Mouse (Mus musculus) intestine, embryonic 16.5 days (tissue): ENCODE data around the gene Lmln. TPM values are rescaled to one million over a fixed set of nuclear protein-coding genes. Genes with fewer than 3 reads are reported as not detected.
A peak's percentile ranks its signal among the peaks of the same experiment; 100 is the strongest.

Source experiments
- ATAC-seq: fragments of 200-750 bp; cut with Nextera tagmentation; 2 replicates; pipeline ENCODE4 v1.8.0; 2017; ENCODE audit warnings: moderate TSS enrichment, moderate library complexity
- H3K27ac ChIP-seq: fragments of 300-500 bp; sonication (generic); 2 replicates; pipeline ENCODE4 v1.5.1; 2014; ENCODE audit warnings: mild to moderate bottlenecking, low read length
- H3K27me3 ChIP-seq: fragments of 300-500 bp; sonication (generic); replicated peaks from 2 replicates; pipeline ENCODE4 v1.6.1; 2014; ENCODE audit warnings: low read length, control low read depth, mixed read lengths; ENCODE audit not compliant: control insufficient read depth, insufficient read depth
- H3K36me3 ChIP-seq: fragments of 300-500 bp; sonication (generic); 2 replicates; pipeline ENCODE4 v1.6.1; 2014; ENCODE audit warnings: low read length, control low read depth; ENCODE audit not compliant: control insufficient read depth, insufficient read depth
- H3K4me1 ChIP-seq: fragments of 300-500 bp; sonication (generic); 2 replicates; pipeline ENCODE4 v1.6.1; 2014; ENCODE audit warnings: low read length, control low read depth, mixed read lengths; ENCODE audit not compliant: control insufficient read depth, insufficient read depth
- H3K4me2 ChIP-seq: fragments of 300-500 bp; sonication (generic); 2 replicates; pipeline ENCODE4 v1.6.1; 2014; ENCODE audit warnings: low read depth, low read length, control low read depth
- H3K4me3 ChIP-seq: fragments of 300-500 bp; sonication (generic); 2 replicates; pipeline ENCODE4 v1.5.1; 2014; ENCODE audit warnings: mild to moderate bottlenecking, low read length
- H3K9ac ChIP-seq: fragments of 300-500 bp; sonication (generic); 2 replicates; pipeline ENCODE4 v1.6.1; 2014; ENCODE audit warnings: low read depth, low read length
- H3K9me3 ChIP-seq: fragments of 300-500 bp; sonication (generic); 2 replicates; pipeline ENCODE4 v1.6.1; 2016; ENCODE audit warnings: low read length, control low read depth; ENCODE audit not compliant: control insufficient read depth
- WGBS: fragments of 180-500 bp; shearing (Covaris S2); extraction: QIAGEN DNeasy Blood & Tissue Kit; methylation state at CpG from one replicate; pipeline ENCODE4 v1.1.7; 2014; 5-methylcytosine and 5-hydroxymethylcytosine counted together
- polyA plus RNA-seq: library from polyadenylated mRNA; unstranded; fragments of >200 nt; fragmentation: Nextera tagmentation; extraction: Ambion mirVana; gene quantifications from 2 replicates; pipeline ENCODE4 v1.2.1, GENCODE M21; 2015

The Lmln gene
- polyA plus RNA-seq, 1 experiment from 2014 or later = 1.8 TPM

- no peak for ATAC-seq
Measured at GRCm38 (mm10) chr16:33063267-33063666, 946 bp downstream of the Lmln start.

GRCm38 (mm10) chr16:33064636-33065035 lies 2.3 kb downstream of the Lmln start:
- Histone ChIP-seq H3K4me1 (peaks cover 6% of the 10 kb centered on the region; the same call in 1 of the 2 replicates), H3K9me3 (no peaks in the 10 kb centered on the region), H3K9ac (no peak overlapping the region), H3K4me3 (no peak overlapping the region), H3K27ac (no peak overlapping the region), H3K4me2 (no peak overlapping the region), H3K27me3 (no peaks in the 10 kb centered on the region), H3K36me3 (peaks cover 2% of the 10 kb centered on the region; the same call in 1 of the 2 replicates)
- no peak for ATAC-seq
- 76% methylated on average over 9 of the region's 9 CpGs for WGBS

More at GRCm38 (mm10) chr16:33063267-33063666, 946 bp downstream of the Lmln start:
- Histone ChIP-seq H3K9me3 (no peaks in the 10 kb centered on the region), H3K4me1 (peaks cover 17% of the 10 kb centered on the region), H3K27ac (no peak overlapping the region; the same call in 1 of the 2 replicates), H3K36me3 (peaks cover 14% of the 10 kb centered on the region), H3K4me2 (peak overlapping the region; percentile 65), H3K9ac (peak overlapping the region; percentile 70), H3K27me3 (no peaks in the 10 kb centered on the region), H3K4me3 (peak overlapping the region; percentile 81)
- WGBS = 21% methylated on average over 7 of the region's 7 CpGs

- Histone ChIP-seq H3K4me2 (no peak overlapping the region), H3K4me1 (no peaks in the 10 kb centered on the region)
Measured at GRCm38 (mm10) chr16:33070928-33071327, 8.6 kb downstream of the Lmln start.

GRCm38 (mm10) chr16:33072871-33073557 lies 10.7 kb downstream of the Lmln start:
- H3K36me3 ChIP-seq = no peaks in the 10 kb centered on the region; the same call in 1 of the 2 replicates
- H3K4me1 ChIP-seq = no peaks in the 10 kb centered on the region
- H3K9me3 ChIP-seq = no peaks in the 10 kb centered on the region
- H3K27ac ChIP-seq = no peak overlapping the region
- H3K4me2 ChIP-seq = no peak overlapping the region
- 81% methylated on average over 6 of the region's 6 CpGs for WGBS
- no peak for ATAC-seq
- H3K27me3 ChIP-seq = no peaks in the 10 kb centered on the region
- H3K9ac ChIP-seq = no peak overlapping the region
- H3K4me3 ChIP-seq = no peak overlapping the region

More at GRCm38 (mm10) chr16:33070928-33071327, 8.6 kb downstream of the Lmln start:
- no peaks in the 10 kb centered on the region for H3K9me3 ChIP-seq
- no peak overlapping the region for H3K27ac ChIP-seq
- ATAC-seq = no peak
- no peak overlapping the region for H3K9ac ChIP-seq
- no peaks in the 10 kb centered on the region for H3K27me3 ChIP-seq
- no peak overlapping the region for H3K4me3 ChIP-seq
- H3K36me3 ChIP-seq = no peaks in the 10 kb centered on the region; the same call in 1 of the 2 replicates

- ATAC-seq = no peak
- no peaks in the 10 kb centered on the region for H3K9me3 ChIP-seq
- no peak overlapping the region for H3K4me2 ChIP-seq
- no peak overlapping the region for H3K9ac ChIP-seq
- no peaks in the 10 kb centered on the region for H3K27me3 ChIP-seq
- WGBS = 75% methylated on average over 5 of the region's 5 CpGs
- no peak overlapping the region for H3K4me3 ChIP-seq
- H3K27ac ChIP-seq = no peak overlapping the region
- H3K4me1 ChIP-seq = no peaks in the 10 kb centered on the region
- no peaks in the 10 kb centered on the region; the same call in 1 of the 2 replicates for H3K36me3 ChIP-seq
Measured at GRCm38 (mm10) chr16:33074967-33075366, 12.6 kb downstream of the Lmln start.

GRCm38 (mm10) chr16:33076078-33076477 lies 13.8 kb downstream of the Lmln start:
- no peak for ATAC-seq
- Histone ChIP-seq H3K27me3 (no peaks in the 10 kb centered on the region), H3K4me2 (no peak overlapping the region), H3K4me3 (no peak overlapping the region), H3K9me3 (no peaks in the 10 kb centered on the region), H3K27ac (no peak overlapping the region), H3K36me3 (no peaks in the 10 kb centered on the region; the same call in 1 of the 2 replicates), H3K4me1 (no peaks in the 10 kb centered on the region), H3K9ac (no peak overlapping the region)
- 53% methylated on average over 6 of the region's 6 CpGs for WGBS

GRCm38 (mm10) chr16:33077069-33077627 lies 14.8 kb downstream of the Lmln start:
- ATAC-seq = no peak
- Histone ChIP-seq H3K27me3 (no peaks in the 10 kb centered on the region), H3K27ac (no peak overlapping the region), H3K4me3 (no peak overlapping the region), H3K4me2 (no peak overlapping the region), H3K9ac (no peak overlapping the region), H3K4me1 (no peaks in the 10 kb centered on the region), H3K36me3 (no peaks in the 10 kb centered on the region; the same call in 1 of the 2 replicates), H3K9me3 (no peaks in the 10 kb centered on the region)
- 86% methylated on average over 5 of the region's 5 CpGs for WGBS

GRCm38 (mm10) chr16:33080063-33080462 lies 17.7 kb downstream of the Lmln start:
- H3K9me3 ChIP-seq = no peaks in the 10 kb centered on the region
- no peaks in the 10 kb centered on the region for H3K27me3 ChIP-seq
- no peak for ATAC-seq
- H3K27ac ChIP-seq = no peak overlapping the region
- no peaks in the 10 kb centered on the region for H3K4me1 ChIP-seq
- H3K9ac ChIP-seq = no peak overlapping the region
- H3K4me3 ChIP-seq = no peak overlapping the region
- no peak overlapping the region for H3K4me2 ChIP-seq
- H3K36me3 ChIP-seq = 0 out of 2 replicates have a peak, but pooled peaks cover 4% of the 10 kb centered on the region
- 91% methylated on average over 7 of the region's 7 CpGs for WGBS

- WGBS = 87% methylated on average over 6 of the region's 6 CpGs
- 0 out of 2 replicates have a peak, but pooled peaks cover 4% of the 10 kb centered on the region for H3K36me3 ChIP-seq
- no peak overlapping the region for H3K9ac ChIP-seq
- H3K27me3 ChIP-seq = no peaks in the 10 kb centered on the region
- H3K9me3 ChIP-seq = no peaks in the 10 kb centered on the region
- H3K4me3 ChIP-seq = no peak overlapping the region
- no peak for ATAC-seq
- H3K4me1 ChIP-seq = no peaks in the 10 kb centered on the region
- no peak overlapping the region for H3K4me2 ChIP-seq
- no peak overlapping the region for H3K27ac ChIP-seq
Measured at GRCm38 (mm10) chr16:33082951-33083350, 20.6 kb downstream of the Lmln start.
